Mouse (Mus musculus) retina, postnatal 7 days (tissue): ENCODE measurements at regions not wholly inside any gene's neighbourhood (a gene's known extent, or its start where the extent isn't known, plus 50 kb on each side); places are given as distances from the start of the nearest gene placed in this dataset.

Experiments
- DNase-seq: peaks from one replicate; pipeline ENCODE4 v3.0.0-alpha.2; 2012; ENCODE audit warnings: low read depth, low spot score

- DNase-seq: no peak
Measured at GRCm38 (mm10) chr15:96119240-96119639, 168.1 kb upstream of the Arid2 start.

DNA sequence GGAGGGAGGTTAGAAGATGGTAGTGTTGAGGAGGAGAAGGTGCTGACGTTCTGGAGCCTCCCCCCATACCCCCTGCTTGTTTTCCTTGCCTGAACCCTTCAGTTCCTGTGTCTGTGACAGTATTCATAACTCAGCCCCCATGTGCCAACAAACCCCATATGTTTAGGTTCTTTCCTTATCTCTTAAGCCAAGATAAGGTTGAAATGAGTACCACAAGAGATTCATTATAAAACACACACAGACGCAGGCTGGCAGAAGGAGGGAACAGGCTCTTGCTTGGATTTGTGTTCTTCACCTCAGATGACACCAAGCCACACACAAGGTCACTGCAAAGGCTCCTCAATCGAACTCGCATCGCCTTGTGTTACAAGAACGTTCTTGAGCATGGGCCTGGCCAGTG is 162.9 kb upstream of the Arid2 start:
- no peak for DNase-seq

GRCm38 (mm10) chr15:96129699-96130098 is 157.6 kb upstream of the Arid2 start:
- DNase-seq: no peak

GRCm38 (mm10) chr15:96130531-96130930 is 156.8 kb upstream of the Arid2 start:
- DNase-seq: no peak

GRCm38 (mm10) chr15:96131582-96132091 is 155.7 kb upstream of the Arid2 start:
- no peak for DNase-seq

GRCm38 (mm10) chr15:96132636-96133035 is 154.7 kb upstream of the Arid2 start:
- no peak for DNase-seq

GRCm38 (mm10) chr15:96135250-96135731 is 152.0 kb upstream of the Arid2 start:
- peak; percentile 0 for DNase-seq

GRCm38 (mm10) chr15:96135816-96136215 is 151.5 kb upstream of the Arid2 start:
- no peak for DNase-seq

GRCm38 (mm10) chr15:96137534-96137933 is 149.8 kb upstream of the Arid2 start:
- DNase-seq: no peak

- DNase-seq: no peak
Measured at GRCm38 (mm10) chr15:96137945-96138344, 149.4 kb upstream of the Arid2 start.

GRCm38 (mm10) chr15:96153489-96153888 is 133.8 kb upstream of the Arid2 start:
- DNase-seq: no peak

- DNase-seq: no peak
Measured at GRCm38 (mm10) chr15:96158321-96158720, 129.0 kb upstream of the Arid2 start.

- no peak for DNase-seq
Measured at GRCm38 (mm10) chr15:96164771-96165431, 122.4 kb upstream of the Arid2 start.

DNA sequence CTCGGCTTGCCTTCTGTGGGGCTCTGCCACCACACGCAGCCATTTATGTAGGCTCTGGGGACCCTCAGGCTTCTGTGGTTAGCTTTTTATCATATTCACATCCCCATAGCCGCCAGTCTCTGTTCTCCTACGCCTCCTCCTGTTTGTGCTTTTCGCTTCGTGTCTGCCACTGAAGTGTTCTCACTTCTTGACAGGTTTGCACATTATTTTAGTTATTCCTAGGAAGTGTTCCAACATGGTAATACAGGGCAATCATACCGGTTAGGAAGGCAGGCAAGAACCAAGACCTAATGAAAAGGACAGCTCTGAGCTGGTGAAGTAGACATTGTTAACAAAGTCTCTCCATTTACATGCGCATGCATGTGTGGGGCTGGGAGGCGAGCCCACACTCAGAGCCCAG is 120.1 kb upstream of the Arid2 start:
- no peak for DNase-seq

DNA sequence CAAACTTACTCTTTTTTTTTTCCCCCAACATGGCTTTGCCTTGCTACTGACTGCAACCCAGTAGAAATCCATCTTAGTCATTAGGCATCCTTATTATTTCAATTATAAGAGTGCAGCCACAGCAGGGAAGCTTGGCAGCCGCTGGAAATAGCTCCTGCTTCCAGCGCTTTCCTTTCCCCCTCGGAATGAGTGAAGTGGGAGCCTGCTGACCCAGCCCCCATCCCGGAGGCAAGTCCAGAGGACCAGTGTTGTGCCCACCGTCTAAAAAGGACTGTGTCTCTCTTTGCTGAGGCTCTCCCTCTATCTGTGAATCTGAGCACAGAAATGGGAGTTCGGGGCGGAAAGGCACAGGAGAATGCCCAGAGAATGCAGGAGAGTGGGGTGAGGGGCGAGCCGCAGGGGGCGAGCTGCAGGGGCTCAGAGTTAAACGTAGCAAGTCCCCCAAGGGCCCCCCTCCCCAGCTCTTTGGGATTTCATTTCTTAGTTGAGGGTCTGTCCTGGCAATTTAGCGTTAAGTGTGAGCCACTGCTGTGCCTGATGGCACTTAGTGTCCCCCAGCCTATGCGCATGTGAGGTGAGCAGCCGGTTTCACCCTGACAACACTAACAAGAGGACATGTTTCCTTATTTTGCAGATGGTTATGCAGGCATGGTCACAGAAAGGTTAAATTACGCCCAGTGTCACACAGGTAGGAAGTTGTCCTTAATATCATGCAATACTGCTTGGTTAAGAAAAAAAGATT is 117.4 kb upstream of the Arid2 start:
- DNase-seq: no peak

DNA sequence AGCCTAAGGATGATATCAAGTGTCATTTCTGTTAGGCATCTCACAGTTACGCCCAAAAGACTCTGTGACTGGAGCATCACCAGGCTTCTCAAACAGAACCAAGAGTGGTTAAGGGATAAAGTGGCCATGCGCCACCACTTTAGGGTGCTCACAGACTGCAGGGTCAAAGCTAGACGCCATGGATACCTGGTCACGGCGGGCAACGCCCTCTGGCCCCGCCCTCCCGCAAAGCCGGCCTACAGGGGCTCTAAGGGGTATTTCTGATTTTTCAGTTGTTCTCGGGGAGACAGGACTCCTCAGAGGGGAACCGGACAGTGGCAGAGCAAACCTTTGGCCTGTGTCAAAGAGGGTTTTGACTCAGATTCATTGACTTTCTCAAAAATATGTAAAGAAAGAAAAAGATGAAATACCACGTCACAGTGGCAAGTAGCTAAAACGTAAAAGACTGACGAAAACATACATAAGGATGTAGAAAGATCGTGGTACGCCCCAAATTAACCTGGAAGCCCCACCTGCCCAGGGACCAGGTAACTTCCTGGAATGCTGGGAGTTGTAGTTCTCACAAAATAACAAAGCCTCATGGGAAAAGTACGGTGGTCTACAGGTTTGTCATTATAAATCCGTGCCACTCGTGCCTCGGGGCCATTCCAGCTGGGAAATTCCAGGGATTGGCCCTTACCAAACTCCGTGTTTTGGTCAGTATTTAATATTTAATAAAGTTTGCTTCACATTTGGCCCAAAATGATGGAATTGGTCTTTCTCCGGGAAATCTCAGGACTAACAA is 116.1 kb upstream of the Arid2 start:
- DNase-seq: no peak

DNA sequence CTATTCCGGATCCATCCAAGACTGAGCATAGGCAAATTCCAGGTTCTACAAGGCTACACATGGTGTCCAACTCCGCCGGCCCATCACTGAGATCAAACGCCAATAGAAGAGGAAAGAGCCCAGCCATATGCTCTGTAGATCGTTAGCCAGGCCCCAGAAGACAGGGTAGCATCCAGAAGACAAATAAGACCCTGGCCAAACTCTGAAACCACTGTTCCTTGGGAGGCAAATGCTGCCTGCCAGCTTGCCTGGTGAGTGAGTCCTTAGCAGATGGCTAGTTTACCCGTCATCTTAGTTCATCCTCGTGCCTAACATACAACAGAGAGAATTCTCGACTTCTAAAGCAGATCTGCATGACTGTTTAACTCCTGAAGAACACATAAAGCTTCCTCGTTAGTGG is 109.4 kb upstream of the Arid2 start:
- no peak for DNase-seq

DNA sequence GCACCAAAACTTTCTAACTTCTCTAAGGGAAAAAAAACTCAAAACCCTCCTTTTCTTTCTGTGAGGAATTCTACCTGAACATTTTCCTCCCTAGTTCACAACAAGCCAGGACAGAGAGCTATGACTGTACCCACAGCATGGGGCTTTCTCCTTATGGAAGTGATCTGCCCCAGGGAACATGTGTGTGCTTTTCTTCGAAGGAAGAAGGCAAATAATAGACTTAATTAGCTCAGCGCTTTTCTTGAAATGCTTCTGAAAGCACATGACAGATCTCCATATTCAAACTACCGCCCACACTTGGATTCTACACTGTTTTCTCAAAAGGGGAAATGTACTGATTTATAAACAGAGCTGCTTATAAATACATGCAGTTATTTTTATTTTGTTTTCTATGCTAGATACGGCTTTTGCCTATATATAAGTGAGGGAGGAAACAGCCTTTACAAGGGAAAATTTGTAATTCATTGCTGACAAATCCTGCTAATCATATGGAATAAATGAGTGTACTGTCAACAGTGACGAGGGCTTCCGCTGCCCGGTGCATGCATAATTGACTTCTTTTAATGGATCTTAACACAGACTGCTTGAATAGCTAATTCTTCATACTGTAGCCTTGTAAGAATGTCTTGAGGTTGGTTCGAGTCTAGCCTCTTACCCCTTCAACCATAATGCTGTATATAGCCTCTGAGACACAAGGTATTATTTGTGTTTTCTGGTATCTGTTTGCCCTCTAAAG is 108.8 kb upstream of the Arid2 start:
- no peak for DNase-seq

GRCm38 (mm10) chr15:96179511-96179910 is 107.8 kb upstream of the Arid2 start:
- DNase-seq: no peak

DNA sequence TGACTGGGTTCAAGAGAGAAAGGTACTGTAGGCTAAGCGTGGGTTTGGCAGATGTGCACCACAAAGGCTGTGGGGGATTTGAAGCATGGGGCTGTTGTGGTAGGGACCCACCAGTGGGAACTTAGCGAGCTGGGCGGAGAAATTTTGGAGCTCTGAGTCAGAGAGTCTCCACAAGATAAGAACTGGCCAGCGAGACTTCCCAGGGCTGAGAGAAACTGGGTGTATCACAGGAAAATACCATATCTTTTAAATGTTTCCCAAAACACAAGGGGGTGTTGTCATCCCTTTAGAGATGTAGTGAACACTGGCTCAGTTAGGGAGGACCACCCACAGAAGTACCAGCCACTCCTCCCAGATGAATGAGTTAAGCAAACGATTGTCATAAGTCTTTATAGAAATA is 107.3 kb upstream of the Arid2 start:
- no peak for DNase-seq

GRCm38 (mm10) chr15:96180977-96181376 is 106.3 kb upstream of the Arid2 start:
- DNase-seq: no peak

GRCm38 (mm10) chr15:96182313-96182712 is 105.0 kb upstream of the Arid2 start:
- no peak for DNase-seq
